Mouse (Mus musculus): ENCODE results near the gene Arpc4. TPM values are rescaled to one million over a fixed set of nuclear protein-coding genes. Genes with fewer than 3 reads are reported as not detected.

Arpc4 gene
- polyA plus RNA-seq, 1 experiment, result 87.2 TPM

- 90% methylated on average over 4 of the region's 4 CpGs for WGBS
- Histone ChIP-seq H3K27me3 (ENCODE audit: control insufficient read depth, insufficient read depth, low read length) (no peaks in the 10 kb centered on the region), H3K36me3 (ENCODE audit: control insufficient read depth, insufficient read depth, low read length) (peaks cover 45% of the 10 kb centered on the region), H3K4me1 (ENCODE audit: control insufficient read depth, insufficient read depth, insufficient read length) (no peaks in the 10 kb centered on the region; the same call in 1 of the 2 replicates), H3K4me3 (ENCODE audit: extremely low read depth, insufficient read depth, insufficient read length) (no peak overlapping the region), H3K27ac (ENCODE audit: insufficient read depth, low read length) (no peak overlapping the region)
- no peak for TF ChIP-seq CTCF (IDR thresholded peaks at IDR 0.05; ENCODE audit: extremely low read depth, insufficient read depth, insufficient read length, insufficient replicate concordance)
- no peak for TF ChIP-seq POLR2A (IDR thresholded peaks at IDR 0.05; ENCODE audit: low read depth, low read length)
- no peak for DNase-seq (ENCODE audit: low read depth in 1 of 2, low spot score in 2 of 2)
These were observed 4.4 kb upstream of the Arpc4 start for GRCm38 (mm10) chr6:113373491-113373890.

GRCm38 (mm10) chr6:113377172-113377495 is 781 bp upstream of the Arpc4 start:
- peaks cover 33% of the 10 kb centered on the region for H3K36me3 ChIP-seq (ENCODE audit: control insufficient read depth, insufficient read depth, low read length)
- peaks cover 2% of the 10 kb centered on the region; the same call in 1 of the 2 replicates for H3K4me1 ChIP-seq (ENCODE audit: control insufficient read depth, insufficient read depth, insufficient read length)
- peak overlapping the region; percentile 96 for H3K4me3 ChIP-seq (ENCODE audit: extremely low read depth, insufficient read depth, insufficient read length)
- TF ChIP-seq CTCF (IDR thresholded peaks at IDR 0.05; ENCODE audit: extremely low read depth, insufficient read depth, insufficient read length, insufficient replicate concordance) (no peak), POLR2A (IDR thresholded peaks at IDR 0.05; ENCODE audit: low read depth, low read length) (peak; percentile 42; the same call in 1 of the 2 replicates)
- no peaks in the 10 kb centered on the region for H3K27me3 ChIP-seq (ENCODE audit: control insufficient read depth, insufficient read depth, low read length)
- peak overlapping the region; percentile 97 for H3K27ac ChIP-seq (ENCODE audit: insufficient read depth, low read length)
- WGBS, result 4% methylated on average over 7 of the region's 7 CpGs
- DNase-seq (ENCODE audit: low read depth in 1 of 2, low spot score in 2 of 2), result no peak

- WGBS, result 5% methylated on average over 6 of the region's 6 CpGs
These were observed 1.3 kb downstream of the Arpc4 start for GRCm38 (mm10) chr6:113379246-113379645.

GRCm38 (mm10) chr6:113380480-113380879 is 2.6 kb downstream of the Arpc4 start:
- WGBS, result 87% methylated on average over 11 of the region's 11 CpGs
- H3K4me3 ChIP-seq (ENCODE audit: extremely low read depth, insufficient read depth, insufficient read length), result no peak overlapping the region
- H3K27ac ChIP-seq (ENCODE audit: insufficient read depth, low read length), result no peak overlapping the region
- H3K4me1 ChIP-seq (ENCODE audit: control insufficient read depth, insufficient read depth, insufficient read length), result peaks cover 2% of the 10 kb centered on the region; the same call in 1 of the 2 replicates
- no peaks in the 10 kb centered on the region for H3K27me3 ChIP-seq (ENCODE audit: control insufficient read depth, insufficient read depth, low read length)
- DNase-seq (ENCODE audit: low read depth in 1 of 2, low spot score in 2 of 2), result no peak
- H3K36me3 ChIP-seq (ENCODE audit: control insufficient read depth, insufficient read depth, low read length), result peaks cover 31% of the 10 kb centered on the region
- TF ChIP-seq POLR2A (IDR thresholded peaks at IDR 0.05; ENCODE audit: low read depth, low read length) (no peak), CTCF (IDR thresholded peaks at IDR 0.05; ENCODE audit: extremely low read depth, insufficient read depth, insufficient read length, insufficient replicate concordance) (no peak)

More at GRCm38 (mm10) chr6:113379246-113379645, 1.3 kb downstream of the Arpc4 start:
- Histone ChIP-seq H3K36me3 (ENCODE audit: control insufficient read depth, insufficient read depth, low read length) (peaks cover 35% of the 10 kb centered on the region), H3K4me1 (ENCODE audit: control insufficient read depth, insufficient read depth, insufficient read length) (peaks cover 2% of the 10 kb centered on the region; the same call in 1 of the 2 replicates), H3K4me3 (ENCODE audit: extremely low read depth, insufficient read depth, insufficient read length) (peak overlapping the region; percentile 96), H3K27ac (ENCODE audit: insufficient read depth, low read length) (no peak overlapping the region), H3K27me3 (ENCODE audit: control insufficient read depth, insufficient read depth, low read length) (no peaks in the 10 kb centered on the region)
- DNase-seq (ENCODE audit: low read depth in 1 of 2, low spot score in 2 of 2), result peak; percentile 12 to 30
- TF ChIP-seq CTCF (IDR thresholded peaks at IDR 0.05; ENCODE audit: extremely low read depth, insufficient read depth, insufficient read length, insufficient replicate concordance) (no peak), POLR2A (IDR thresholded peaks at IDR 0.05; ENCODE audit: low read depth, low read length) (no peak)

- Histone ChIP-seq H3K4me3 (ENCODE audit: extremely low read depth, insufficient read depth, insufficient read length) (no peak overlapping the region), H3K36me3 (ENCODE audit: control insufficient read depth, insufficient read depth, low read length) (peaks cover 61% of the 10 kb centered on the region), H3K27ac (ENCODE audit: insufficient read depth, low read length) (no peak overlapping the region), H3K27me3 (ENCODE audit: control insufficient read depth, insufficient read depth, low read length) (no peaks in the 10 kb centered on the region), H3K4me1 (ENCODE audit: control insufficient read depth, insufficient read depth, insufficient read length) (peaks cover 2% of the 10 kb centered on the region; the same call in 1 of the 2 replicates)
- TF ChIP-seq CTCF (IDR thresholded peaks at IDR 0.05; ENCODE audit: extremely low read depth, insufficient read depth, insufficient read length, insufficient replicate concordance), result no peak
- TF ChIP-seq POLR2A (IDR thresholded peaks at IDR 0.05; ENCODE audit: low read depth, low read length), result no peak
- WGBS, result 97% methylated on average over 8 of the region's 8 CpGs
- DNase-seq (ENCODE audit: low read depth in 1 of 2, low spot score in 2 of 2), result no peak
These were observed 6.5 kb downstream of the Arpc4 start for GRCm38 (mm10) chr6:113384351-113384927.

GRCm38 (mm10) chr6:113385160-113385714 is 7.3 kb downstream of the Arpc4 start:
- WGBS, result 84% methylated on average over 11 of the region's 11 CpGs
- no peaks in the 10 kb centered on the region for H3K27me3 ChIP-seq (ENCODE audit: control insufficient read depth, insufficient read depth, low read length)
- peaks cover 69% of the 10 kb centered on the region for H3K36me3 ChIP-seq (ENCODE audit: control insufficient read depth, insufficient read depth, low read length)
- H3K4me1 ChIP-seq (ENCODE audit: control insufficient read depth, insufficient read depth, insufficient read length), result no peaks in the 10 kb centered on the region
- no peak for DNase-seq (ENCODE audit: low read depth in 1 of 2, low spot score in 2 of 2)
- H3K27ac ChIP-seq (ENCODE audit: insufficient read depth, low read length), result no peak overlapping the region
- TF ChIP-seq CTCF (IDR thresholded peaks at IDR 0.05; ENCODE audit: extremely low read depth, insufficient read depth, insufficient read length, insufficient replicate concordance) (no peak), POLR2A (IDR thresholded peaks at IDR 0.05; ENCODE audit: low read depth, low read length) (no peak)
- H3K4me3 ChIP-seq (ENCODE audit: extremely low read depth, insufficient read depth, insufficient read length), result no peak overlapping the region

GRCm38 (mm10) chr6:113386025-113386424 is 8.1 kb downstream of the Arpc4 start:
- no peak overlapping the region for H3K4me3 ChIP-seq (ENCODE audit: extremely low read depth, insufficient read depth, insufficient read length)
- no peak overlapping the region for H3K27ac ChIP-seq (ENCODE audit: insufficient read depth, low read length)
- WGBS, result 64% methylated on average over 3 of the region's 3 CpGs
- peaks cover 65% of the 10 kb centered on the region for H3K36me3 ChIP-seq (ENCODE audit: control insufficient read depth, insufficient read depth, low read length)
- no peak for DNase-seq (ENCODE audit: low read depth in 1 of 2, low spot score in 2 of 2)
- TF ChIP-seq POLR2A (IDR thresholded peaks at IDR 0.05; ENCODE audit: low read depth, low read length), result no peak
- TF ChIP-seq CTCF (IDR thresholded peaks at IDR 0.05; ENCODE audit: extremely low read depth, insufficient read depth, insufficient read length, insufficient replicate concordance), result no peak
- no peaks in the 10 kb centered on the region for H3K27me3 ChIP-seq (ENCODE audit: control insufficient read depth, insufficient read depth, low read length)
- no peaks in the 10 kb centered on the region for H3K4me1 ChIP-seq (ENCODE audit: control insufficient read depth, insufficient read depth, insufficient read length)

Data from spleen, adult 2 months (tissue).